Mouse (Mus musculus): Measurements from ENCODE around the gene Noc3l. TPM values are rescaled to one million over a fixed set of nuclear protein-coding genes. Genes with fewer than 3 reads are reported as not detected.
A peak's percentile ranks its signal among the peaks of the same experiment; 100 is the strongest.

Gene Noc3l
- polyA plus RNA-seq, 1 experiment from 2014 or later: 12.8 TPM

- Histone ChIP-seq H3K27ac (replicated peaks; ENCODE audit: low read depth, low read length) (no peak overlapping the region), H3K4me3 (ENCODE audit: low read depth, low read length) (no peak overlapping the region), H3K4me2 (ENCODE audit: low read depth, severe bottlenecking) (no peak overlapping the region), H3K36me3 (ENCODE audit: control insufficient read depth, insufficient read depth, low read length) (no peaks in the 10 kb centered on the region), H3K9me3 (ENCODE audit: control insufficient read depth, low read length) (no peaks in the 10 kb centered on the region), H3K9ac (ENCODE audit: low read length) (no peak overlapping the region), H3K27me3 (ENCODE audit: control insufficient read depth, insufficient read depth, low read length) (no peaks in the 10 kb centered on the region), H3K4me1 (ENCODE audit: control insufficient read depth, insufficient read depth, low read length) (no peaks in the 10 kb centered on the region; the same call in 1 of the 2 replicates)
- ATAC-seq (ENCODE audit: insufficient number of reproducible peaks, low FRiP score, low TSS enrichment, low read depth) (no peak), DNase-seq (ENCODE audit: low spot score) (no peak)
- 53% methylated on average over 4 of the region's 4 CpGs for WGBS
Measured at GRCm38 (mm10) chr19:38750192-38750591, 68.8 kb downstream of the Noc3l start.

GRCm38 (mm10) chr19:38746492-38747014 lies 72.5 kb downstream of the Noc3l start:
- peaks cover 11% of the 10 kb centered on the region for H3K4me1 ChIP-seq (ENCODE audit: control insufficient read depth, insufficient read depth, low read length)
- no peaks in the 10 kb centered on the region for H3K9me3 ChIP-seq (ENCODE audit: control insufficient read depth, low read length)
- H3K27ac ChIP-seq (replicated peaks; ENCODE audit: low read depth, low read length): no peak overlapping the region
- no peaks in the 10 kb centered on the region for H3K36me3 ChIP-seq (ENCODE audit: control insufficient read depth, insufficient read depth, low read length)
- no peak for DNase-seq (ENCODE audit: low spot score)
- no peak overlapping the region for H3K4me2 ChIP-seq (ENCODE audit: low read depth, severe bottlenecking)
- ATAC-seq (ENCODE audit: insufficient number of reproducible peaks, low FRiP score, low TSS enrichment, low read depth): no peak
- H3K4me3 ChIP-seq (ENCODE audit: low read depth, low read length): no peak overlapping the region
- 62% methylated on average over 6 of the region's 6 CpGs for WGBS
- no peaks in the 10 kb centered on the region for H3K27me3 ChIP-seq (ENCODE audit: control insufficient read depth, insufficient read depth, low read length)
- H3K9ac ChIP-seq (ENCODE audit: low read length): no peak overlapping the region

- WGBS: 60% methylated on average over 10 of the region's 10 CpGs
- Histone ChIP-seq H3K9ac (ENCODE audit: low read length) (no peak overlapping the region), H3K4me3 (ENCODE audit: low read depth, low read length) (no peak overlapping the region), H3K36me3 (ENCODE audit: control insufficient read depth, insufficient read depth, low read length) (no peaks in the 10 kb centered on the region), H3K4me1 (ENCODE audit: control insufficient read depth, insufficient read depth, low read length) (peaks cover 11% of the 10 kb centered on the region), H3K27ac (replicated peaks; ENCODE audit: low read depth, low read length) (no peak overlapping the region), H3K9me3 (ENCODE audit: control insufficient read depth, low read length) (no peaks in the 10 kb centered on the region), H3K27me3 (ENCODE audit: control insufficient read depth, insufficient read depth, low read length) (no peaks in the 10 kb centered on the region), H3K4me2 (ENCODE audit: low read depth, severe bottlenecking) (no peak overlapping the region)
- no peak for ATAC-seq (ENCODE audit: insufficient number of reproducible peaks, low FRiP score, low TSS enrichment, low read depth)
- DNase-seq (ENCODE audit: low spot score): no peak
Measured at GRCm38 (mm10) chr19:38745810-38746491, 73.1 kb downstream of the Noc3l start.

GRCm38 (mm10) chr19:38744546-38744945 lies 74.5 kb downstream of the Noc3l start:
- no peaks in the 10 kb centered on the region for H3K27me3 ChIP-seq (ENCODE audit: control insufficient read depth, insufficient read depth, low read length)
- H3K9ac ChIP-seq (ENCODE audit: low read length): no peak overlapping the region
- ATAC-seq (ENCODE audit: insufficient number of reproducible peaks, low FRiP score, low TSS enrichment, low read depth): peak; percentile 6; the same call in 1 of the 2 replicates
- H3K4me3 ChIP-seq (ENCODE audit: low read depth, low read length): no peak overlapping the region
- H3K27ac ChIP-seq (replicated peaks; ENCODE audit: low read depth, low read length): 0 out of 2 replicates have a peak overlapping the region, but pooled peaks have one; percentile 14
- no peaks in the 10 kb centered on the region for H3K36me3 ChIP-seq (ENCODE audit: control insufficient read depth, insufficient read depth, low read length)
- DNase-seq (ENCODE audit: low spot score): peak; percentile 33
- WGBS: 53% methylated on average over 8 of the region's 8 CpGs
- no peak overlapping the region for H3K4me2 ChIP-seq (ENCODE audit: low read depth, severe bottlenecking)
- peaks cover 11% of the 10 kb centered on the region for H3K4me1 ChIP-seq (ENCODE audit: control insufficient read depth, insufficient read depth, low read length)
- H3K9me3 ChIP-seq (ENCODE audit: control insufficient read depth, low read length): no peaks in the 10 kb centered on the region

Other genes starting within 250 kb of the Noc3l start
- gene Tbc1d12, start 17.3 kb upstream of the Noc3l start, polyA plus RNA-seq (2014; fragmentation: Nextera tagmentation; extraction: Ambion mirVana): 1.8 and 1.9 TPM in 2 replicates
- 93.2 and 111 TPM in 2 replicates for gene Hells, start 111.7 kb upstream of the Noc3l start, polyA plus RNA-seq (2014; fragmentation: Nextera tagmentation; extraction: Ambion mirVana)
- not detected in 2 replicates for gene Cyp2c55, start 187.8 kb upstream of the Noc3l start, polyA plus RNA-seq (2014; fragmentation: Nextera tagmentation; extraction: Ambion mirVana)
- gene Cyp2c65, start 241.8 kb upstream of the Noc3l start, polyA plus RNA-seq (2014; fragmentation: Nextera tagmentation; extraction: Ambion mirVana): 0.08 TPM in 1 of 2 replicates, not detected in the other